Mouse (Mus musculus): Measurements from ENCODE around the gene Lrrc4. TPM values are rescaled to one million over a fixed set of nuclear protein-coding genes. Genes with fewer than 3 reads are reported as not detected.

The Lrrc4 gene
- polyA plus RNA-seq, 1 experiment from 2014 or later = 5.6 TPM

DNA sequence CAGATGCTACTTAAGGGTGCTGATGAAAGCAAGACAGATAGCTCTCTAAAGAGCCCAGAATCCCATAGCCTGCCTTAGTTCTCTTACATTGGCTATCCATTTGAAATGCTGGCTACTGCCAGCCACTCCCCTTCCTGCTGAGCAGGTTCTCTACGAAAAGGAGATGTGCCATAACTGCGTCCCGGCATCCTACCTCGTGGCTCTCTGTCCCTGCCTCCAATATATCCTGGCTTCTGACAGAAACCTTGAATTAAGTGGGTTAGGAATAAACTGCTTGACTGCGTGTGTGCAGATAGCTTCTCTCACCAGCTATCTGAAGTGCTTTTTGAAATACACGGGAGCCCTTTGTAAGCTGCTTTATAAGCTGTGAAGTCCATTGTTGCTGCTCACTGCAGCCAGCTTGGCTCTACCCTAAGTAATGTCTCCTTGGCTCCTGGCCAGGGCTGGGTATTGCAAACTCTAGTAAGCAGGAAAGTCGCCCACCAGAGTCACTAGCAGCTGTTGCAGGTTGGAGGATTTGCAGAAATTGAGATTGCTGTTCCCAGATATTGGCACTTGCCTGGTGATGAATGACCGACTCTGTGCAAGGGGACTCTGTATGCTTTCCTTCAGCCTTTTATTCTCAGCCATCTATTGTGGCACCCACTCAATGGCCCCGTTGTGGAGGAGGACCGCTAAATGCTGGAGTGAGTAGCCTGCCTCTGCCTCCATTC is 75.1 kb downstream of the Lrrc4 start:
- no peak overlapping the region for H3K4me2 ChIP-seq
- peak overlapping the region; percentile 76 for H3K27ac ChIP-seq
- H3K9ac ChIP-seq = no peak overlapping the region
- peaks cover 40% of the 10 kb centered on the region for H3K4me1 ChIP-seq (replicated peaks)
- H3K36me3 ChIP-seq = no peaks in the 10 kb centered on the region
- ATAC-seq (ENCODE audit: low FRiP score) = peak; percentile 83
- H3K27me3 ChIP-seq = no peaks in the 10 kb centered on the region
- H3K4me3 ChIP-seq = no peak overlapping the region
- H3K9me3 ChIP-seq = no peaks in the 10 kb centered on the region
- 33% methylated on average over 10 of the region's 10 CpGs for WGBS

- Histone ChIP-seq H3K9ac (no peak overlapping the region), H3K9me3 (no peaks in the 10 kb centered on the region), H3K27me3 (no peaks in the 10 kb centered on the region), H3K36me3 (no peaks in the 10 kb centered on the region), H3K4me2 (no peak overlapping the region), H3K4me1 (replicated peaks) (peaks cover 38% of the 10 kb centered on the region), H3K4me3 (no peak overlapping the region), H3K27ac (peak overlapping the region; percentile 10; the same call in 1 of the 2 replicates)
- 91% methylated on average over 6 of the region's 6 CpGs for WGBS
- no peak for ATAC-seq (ENCODE audit: low FRiP score)
Measured at GRCm38 (mm10) chr6:28754127-28754898, 77.2 kb downstream of the Lrrc4 start.

DNA sequence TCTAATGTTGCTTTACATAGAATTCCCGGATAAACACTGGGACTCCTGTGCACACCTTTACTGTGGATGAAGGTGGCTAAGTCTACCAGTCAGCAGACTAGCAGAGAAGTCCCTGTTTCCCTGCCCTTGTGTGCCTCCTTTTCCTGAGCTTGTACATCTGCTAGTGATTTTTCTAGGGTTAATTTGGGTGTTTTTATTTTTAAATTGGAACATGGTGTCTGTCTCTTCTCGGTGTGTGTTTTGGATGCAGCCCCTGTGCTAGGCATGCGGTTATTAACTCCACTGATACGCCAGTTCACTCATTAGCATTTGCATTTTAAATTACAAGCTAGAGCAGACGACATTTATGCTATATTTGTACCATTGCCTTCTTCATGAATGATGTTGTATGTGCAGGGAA is 77.9 kb downstream of the Lrrc4 start:
- H3K27ac ChIP-seq = peak overlapping the region; percentile 66

DNA sequence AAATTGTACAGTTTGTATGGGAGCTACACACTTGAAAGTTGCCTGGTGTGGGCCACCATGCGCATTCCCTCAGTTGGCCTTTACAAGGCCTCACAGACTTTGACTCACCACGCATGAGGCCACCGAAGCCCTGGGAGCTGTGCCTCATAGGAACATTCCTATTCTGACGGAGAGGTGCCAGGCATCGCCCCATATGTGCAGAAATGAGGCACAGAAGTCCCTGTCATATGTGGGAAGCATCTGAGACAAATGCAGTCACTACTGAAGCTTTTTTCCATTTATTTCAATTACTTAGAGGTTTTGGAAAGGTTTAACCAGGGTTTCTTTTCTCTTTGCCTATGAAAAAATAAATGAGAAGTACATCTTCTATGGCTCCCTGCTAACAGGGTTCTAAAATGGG is 78.3 kb downstream of the Lrrc4 start:
- Histone ChIP-seq H3K4me1 (replicated peaks) (peaks cover 48% of the 10 kb centered on the region), H3K27ac (no peak overlapping the region), H3K27me3 (no peaks in the 10 kb centered on the region), H3K9ac (no peak overlapping the region), H3K9me3 (no peaks in the 10 kb centered on the region), H3K36me3 (no peaks in the 10 kb centered on the region), H3K4me2 (no peak overlapping the region), H3K4me3 (no peak overlapping the region)
- WGBS = 91% methylated on average over 5 of the region's 5 CpGs
- no peak for ATAC-seq (ENCODE audit: low FRiP score)

More for the DNA sequence above, 77.9 kb downstream of the Lrrc4 start:
- Histone ChIP-seq H3K36me3 (no peaks in the 10 kb centered on the region), H3K4me1 (replicated peaks) (peaks cover 43% of the 10 kb centered on the region), H3K9ac (no peak overlapping the region), H3K4me2 (no peak overlapping the region), H3K9me3 (no peaks in the 10 kb centered on the region), H3K27me3 (no peaks in the 10 kb centered on the region), H3K4me3 (no peak overlapping the region)
- ATAC-seq (ENCODE audit: low FRiP score) = no peak
- 67% methylated on average over 5 of the region's 5 CpGs for WGBS

DNA sequence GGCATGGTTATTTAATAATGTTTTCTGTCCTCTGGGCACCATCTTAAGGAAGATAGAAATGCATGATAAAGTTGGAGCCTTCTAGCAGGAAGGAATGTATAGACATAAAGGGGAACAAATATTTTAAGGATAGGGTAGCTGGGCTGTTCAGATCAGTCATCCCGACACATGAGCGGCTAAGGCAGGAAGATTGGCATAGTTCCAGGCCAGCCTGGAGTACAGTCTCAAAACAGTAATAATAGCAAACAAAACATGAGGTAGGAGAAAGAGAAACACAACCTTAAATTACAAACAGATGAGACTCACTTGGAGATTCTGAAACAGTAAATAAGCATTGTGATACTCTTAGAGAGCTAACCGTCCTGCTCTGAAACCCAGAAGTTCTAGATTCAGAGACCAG is 80.4 kb downstream of the Lrrc4 start:
- H3K4me1 ChIP-seq (replicated peaks) = peaks cover 47% of the 10 kb centered on the region
- no peak overlapping the region for H3K27ac ChIP-seq
- no peak overlapping the region for H3K9ac ChIP-seq
- H3K4me2 ChIP-seq = no peak overlapping the region
- H3K36me3 ChIP-seq = no peaks in the 10 kb centered on the region
- H3K27me3 ChIP-seq = no peaks in the 10 kb centered on the region
- H3K9me3 ChIP-seq = no peaks in the 10 kb centered on the region
- H3K4me3 ChIP-seq = no peak overlapping the region
- WGBS = 80% methylated on average over 3 of the region's 3 CpGs
- ATAC-seq (ENCODE audit: low FRiP score) = no peak

DNA sequence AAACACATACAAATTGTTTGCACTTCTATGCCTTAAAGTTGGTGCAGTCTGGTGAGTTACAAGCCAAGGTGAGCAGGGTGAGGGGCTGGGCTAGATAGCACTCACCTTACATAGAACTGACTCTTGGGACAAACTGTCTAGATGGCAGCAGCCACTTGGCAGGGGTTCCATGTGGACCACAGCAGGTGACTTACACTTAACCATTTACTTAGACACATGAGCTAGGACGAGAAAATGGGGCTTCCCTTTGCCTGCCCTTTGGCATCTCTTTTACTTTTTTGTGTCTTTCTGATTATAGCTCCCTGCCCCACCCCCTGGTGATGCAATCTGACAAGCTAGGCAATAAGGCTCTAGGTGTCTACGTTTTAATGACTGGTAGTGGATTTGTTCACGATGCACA is 82.3 kb downstream of the Lrrc4 start:
- Histone ChIP-seq H3K4me3 (no peak overlapping the region), H3K4me1 (replicated peaks) (peaks cover 41% of the 10 kb centered on the region), H3K4me2 (no peak overlapping the region), H3K36me3 (no peaks in the 10 kb centered on the region), H3K9ac (no peak overlapping the region), H3K27me3 (no peaks in the 10 kb centered on the region), H3K9me3 (no peaks in the 10 kb centered on the region), H3K27ac (0 out of 2 replicates have a peak overlapping the region, but pooled peaks have one; percentile 5)
- ATAC-seq (ENCODE audit: low FRiP score) = no peak
- WGBS = 75% methylated on average over 3 of the region's 3 CpGs

- no peaks in the 10 kb centered on the region for H3K27me3 ChIP-seq
- no peak overlapping the region for H3K9ac ChIP-seq
- no peaks in the 10 kb centered on the region for H3K9me3 ChIP-seq
- no peaks in the 10 kb centered on the region for H3K36me3 ChIP-seq
- ATAC-seq (ENCODE audit: low FRiP score) = no peak
- no peak overlapping the region for H3K4me3 ChIP-seq
- WGBS = 59% methylated on average over 14 of the region's 14 CpGs
- H3K27ac ChIP-seq = peak overlapping the region; percentile 60
- peaks cover 44% of the 10 kb centered on the region for H3K4me1 ChIP-seq (replicated peaks)
- no peak overlapping the region for H3K4me2 ChIP-seq
Measured at GRCm38 (mm10) chr6:28747931-28748670, 83.4 kb downstream of the Lrrc4 start.

DNA sequence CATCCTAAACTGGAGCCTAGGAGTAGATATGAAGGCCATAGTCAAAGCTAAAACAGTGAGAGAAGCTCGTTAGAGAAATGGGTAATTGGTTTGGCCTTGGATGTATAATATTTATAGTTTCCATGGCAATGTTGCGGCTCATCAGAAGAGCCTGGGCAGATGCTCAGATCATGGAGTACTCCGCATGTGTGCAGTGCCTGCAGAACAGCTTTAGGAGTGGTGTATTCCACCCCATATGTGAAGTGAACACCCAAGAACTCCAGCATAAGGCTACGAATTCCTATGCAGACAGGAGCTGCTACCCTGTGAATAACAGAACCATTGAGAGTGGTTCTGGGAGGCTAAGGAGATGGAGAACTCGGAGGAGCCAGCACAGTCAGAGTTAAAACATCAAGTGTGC is 84.5 kb downstream of the Lrrc4 start:
- H3K4me1 ChIP-seq (replicated peaks) = peaks cover 44% of the 10 kb centered on the region
- no peak overlapping the region for H3K9ac ChIP-seq
- H3K4me3 ChIP-seq = no peak overlapping the region
- WGBS = 91% methylated on average over 5 of the region's 5 CpGs
- H3K9me3 ChIP-seq = no peaks in the 10 kb centered on the region
- no peak for ATAC-seq (ENCODE audit: low FRiP score)
- H3K27ac ChIP-seq = no peak overlapping the region
- H3K27me3 ChIP-seq = no peaks in the 10 kb centered on the region
- no peak overlapping the region for H3K4me2 ChIP-seq
- no peaks in the 10 kb centered on the region for H3K36me3 ChIP-seq

- WGBS = 68% methylated on average over 7 of the region's 7 CpGs
- Histone ChIP-seq H3K36me3 (no peaks in the 10 kb centered on the region), H3K4me2 (no peak overlapping the region), H3K9ac (no peak overlapping the region), H3K9me3 (no peaks in the 10 kb centered on the region), H3K4me3 (no peak overlapping the region), H3K27ac (no peak overlapping the region), H3K4me1 (replicated peaks) (peaks cover 44% of the 10 kb centered on the region), H3K27me3 (no peaks in the 10 kb centered on the region)
- ATAC-seq (ENCODE audit: low FRiP score) = no peak
Measured at GRCm38 (mm10) chr6:28745864-28746263, 85.7 kb downstream of the Lrrc4 start.

GRCm38 (mm10) chr6:28743586-28743985 is 88.0 kb downstream of the Lrrc4 start:
- 27% methylated on average over 1 of the region's 1 CpGs for WGBS

DNA sequence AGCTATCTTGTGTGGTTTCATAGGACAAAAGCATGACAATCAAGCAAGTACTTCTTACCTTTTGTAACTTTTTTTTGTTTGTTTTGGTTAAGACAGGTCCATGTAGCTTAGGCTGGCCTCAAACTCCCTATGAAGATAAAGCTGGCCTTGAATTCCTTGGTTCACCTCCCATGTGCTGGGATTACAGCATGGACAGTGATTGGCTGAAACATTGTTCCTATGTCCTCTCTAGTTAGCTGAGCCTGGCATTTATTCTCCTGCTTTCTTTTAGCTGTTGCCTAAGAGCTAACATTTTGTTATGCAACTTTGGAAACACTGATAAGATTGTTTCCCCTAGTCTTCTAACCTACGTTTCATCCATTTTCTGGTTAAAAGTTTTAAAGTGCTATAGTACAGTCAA is 93.9 kb downstream of the Lrrc4 start:
- no peak overlapping the region for H3K9ac ChIP-seq
- no peak for ATAC-seq (ENCODE audit: low FRiP score)
- 94% methylated on average over 1 of the region's 1 CpGs for WGBS

More at GRCm38 (mm10) chr6:28743586-28743985, 88.0 kb downstream of the Lrrc4 start:
- Histone ChIP-seq H3K36me3 (no peaks in the 10 kb centered on the region), H3K4me3 (no peak overlapping the region), H3K27me3 (no peaks in the 10 kb centered on the region), H3K4me2 (no peak overlapping the region), H3K4me1 (replicated peaks) (peaks cover 30% of the 10 kb centered on the region), H3K9ac (no peak overlapping the region), H3K9me3 (no peaks in the 10 kb centered on the region), H3K27ac (peak overlapping the region; percentile 40; the same call in 1 of the 2 replicates)
- ATAC-seq (ENCODE audit: low FRiP score) = 0 out of 2 replicates have a peak, but pooled peaks have one; percentile 46

DNA sequence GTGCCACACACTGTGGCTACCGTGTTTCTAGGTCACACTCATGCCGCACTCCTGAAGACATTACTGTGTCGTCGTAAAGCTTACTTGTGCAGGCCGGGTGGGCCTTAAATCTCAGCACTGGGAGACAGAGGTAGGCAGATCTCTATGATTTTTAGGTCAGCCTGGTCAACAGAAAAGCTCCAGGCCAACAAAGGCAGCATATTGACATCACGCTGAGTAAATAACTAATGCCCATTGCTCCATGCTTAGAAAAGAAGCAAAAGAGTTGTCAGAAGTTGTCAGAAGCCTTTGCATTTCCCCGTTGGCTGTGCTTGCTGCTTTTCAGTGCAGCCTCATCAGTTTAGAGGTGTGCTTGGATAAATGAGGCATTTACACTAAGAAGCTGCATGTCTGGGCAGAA is 94.9 kb downstream of the Lrrc4 start:
- ATAC-seq (ENCODE audit: low FRiP score) = no peak
- Histone ChIP-seq H3K4me1 (replicated peaks) (no peaks in the 10 kb centered on the region), H3K4me3 (no peak overlapping the region), H3K27me3 (no peaks in the 10 kb centered on the region), H3K9me3 (no peaks in the 10 kb centered on the region), H3K27ac (no peak overlapping the region), H3K36me3 (no peaks in the 10 kb centered on the region), H3K9ac (no peak overlapping the region), H3K4me2 (no peak overlapping the region)
- WGBS = 69% methylated on average over 7 of the region's 7 CpGs

More for the DNA sequence above, 93.9 kb downstream of the Lrrc4 start:
- no peaks in the 10 kb centered on the region for H3K27me3 ChIP-seq
- H3K4me1 ChIP-seq (replicated peaks) = no peaks in the 10 kb centered on the region
- no peak overlapping the region for H3K4me2 ChIP-seq
- H3K9me3 ChIP-seq = no peaks in the 10 kb centered on the region
- H3K27ac ChIP-seq = no peak overlapping the region
- H3K4me3 ChIP-seq = no peak overlapping the region
- H3K36me3 ChIP-seq = no peaks in the 10 kb centered on the region
